Comparison of ENCODE assay signal across 7 mouse cellular contexts in the genomic region with DNA sequence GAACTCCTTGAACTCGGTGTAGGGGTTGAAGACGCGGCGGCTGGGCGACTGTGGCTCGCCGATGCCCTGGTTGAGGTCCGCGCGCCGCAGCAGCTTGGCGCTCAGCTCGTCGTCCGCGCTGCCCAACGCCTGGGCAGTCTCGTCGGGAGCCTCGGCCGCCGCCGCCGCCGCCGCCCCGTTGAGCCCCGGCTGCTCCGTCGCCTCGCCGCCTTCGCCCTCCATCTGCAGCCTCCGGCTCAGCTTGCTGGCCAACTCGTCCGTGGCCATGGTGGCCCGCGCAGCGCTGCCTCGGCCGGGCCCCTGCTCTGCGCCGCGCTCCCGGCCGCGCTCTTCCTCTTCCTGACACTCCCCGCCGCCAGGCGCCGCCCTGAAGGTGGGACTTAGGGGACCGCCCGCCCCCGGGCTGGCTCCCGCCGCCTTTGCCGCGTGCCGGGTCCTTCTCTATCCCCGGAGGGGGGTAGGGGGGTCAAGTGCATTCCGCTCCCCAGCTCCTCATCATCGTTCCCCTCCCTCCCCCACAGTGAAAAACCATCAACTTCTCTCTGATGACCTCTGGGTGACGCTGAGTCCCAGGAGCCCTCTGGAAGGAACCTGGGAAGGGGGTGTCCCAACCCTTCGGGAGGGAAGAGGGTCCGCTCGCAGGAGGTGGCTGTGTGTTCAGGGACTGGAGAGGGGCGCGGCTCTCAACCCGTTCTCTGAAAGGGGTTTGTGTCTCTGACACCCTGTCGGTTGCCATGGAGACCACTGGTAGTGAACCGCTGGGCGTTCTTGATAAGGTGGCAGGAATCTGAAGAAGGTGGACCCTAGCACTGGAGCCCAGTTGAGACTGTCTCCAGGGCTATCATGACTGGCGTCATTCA. TPM values are rescaled to one million over a fixed set of nuclear protein-coding genes. Genes with fewer than 3 reads are reported as not detected.
DNase-seq lines count a peak whose midpoint lies in the region; ATAC-seq and TF ChIP-seq lines count a peak whose summit lies in the region.

Gene Efhd2 (minus strand): TSS at position 320 of the 860 bp plus-strand sequence.

- no peak for TF ChIP-seq CTCF in small intestine, adult 2 months (IDR thresholded peaks at IDR 0.05; ENCODE audit: extremely low read depth, insufficient read length, insufficient replicate concordance, low read depth, low read length)

- peak; percentile 99 for TF ChIP-seq POLR2A in small intestine, adult 2 months (IDR thresholded peaks at IDR 0.05; ENCODE audit: low read depth, low read length)

- peak; percentile 86 to 93 for DNase-seq in adrenal gland, adult (ENCODE audit: inconsistent age in 2 of 2, low spot score in 1 of 2)
- peak; percentile 82 for DNase-seq in gastrocnemius, postnatal 10 days
- peak; percentile 86 for DNase-seq in induced T-regulatory cell, adult 2 months (ENCODE audit: low read depth)
- peak; percentile 77 to 88 for DNase-seq in left cerebral cortex, postnatal 36 days (ENCODE audit: low spot score in 2 of 2)
- DNase-seq in midbrain, embryonic 10.5 days (ENCODE audit: low spot score): peak; percentile 78

- peaks cover 15% of the 10 kb centered on the region; the same call in 1 of the 2 replicates for H3K36me3 ChIP-seq in midbrain, embryonic 10.5 days
- H3K36me3 ChIP-seq in small intestine, adult 2 months (ENCODE audit: control insufficient read depth, insufficient read depth, low read length): peaks cover 17% of the 10 kb centered on the region

- H3K27me3 ChIP-seq in midbrain, embryonic 10.5 days (ENCODE audit: low read depth, poor library complexity, severe bottlenecking): peaks cover 31% of the 10 kb centered on the region
- no peaks in the 10 kb centered on the region for H3K27me3 ChIP-seq in small intestine, adult 2 months (ENCODE audit: control insufficient read depth, insufficient read depth, low read length)

- peaks cover 60% of the 10 kb centered on the region for H3K4me1 ChIP-seq in midbrain, embryonic 10.5 days
- H3K4me1 ChIP-seq in small intestine, adult 2 months (ENCODE audit: control insufficient read depth, insufficient read depth, insufficient read length, low read length): peaks cover 24% of the 10 kb centered on the region

- peak; percentile 81 for ATAC-seq in common myeloid progenitor, adult 5-6 weeks (replicated peaks; ENCODE audit: low read depth, poor library complexity, severe bottlenecking)

- intact Hi-C loops in left cerebral cortex, postnatal 36 days (cut with DNase I): loop anchor here (5.0 kb wide), 1 partner anchor 82 kb away; no protein-coding TSS in a partner anchor

- peak within 1 kb of the TSS; percentile 86 for H3K27ac ChIP-seq in midbrain, embryonic 10.5 days (replicated peaks)
- peak within 1 kb of the TSS; percentile 95 for H3K27ac ChIP-seq in small intestine, adult 2 months (ENCODE audit: insufficient read depth, low read depth, low read length)

- H3K4me3 ChIP-seq in midbrain, embryonic 10.5 days: peak within 1 kb of the TSS; percentile 75
- H3K4me3 ChIP-seq in small intestine, adult 2 months (ENCODE audit: low read depth, low read length): peak within 1 kb of the TSS; percentile 88

- H3K9me3 ChIP-seq in midbrain, embryonic 10.5 days (replicated peaks): no peaks in the 10 kb centered on the region

- under 1% methylated on average over 73 of the region's 73 CpGs for WGBS in midbrain, embryonic 10.5 days
- WGBS in small intestine, adult 2 months: under 1% methylated on average over 72 of the region's 73 CpGs

RNA-seq across cellular contexts. Expression of gene Efhd2, which starts in this region (rescaled TPM):
- total RNA-seq in common myeloid progenitor, adult 5-6 weeks (2017): 32.6 and 46.1 TPM in 2 replicates
- 10 to 100 TPM; 26.2 to 31.6 TPM for total RNA-seq in gastrocnemius, postnatal 10 days (2021)
- total RNA-seq in left cerebral cortex, postnatal 36 days (2021): 100 to 1,000 TPM; 233 to 306 TPM
- polyA plus RNA-seq in midbrain, embryonic 10.5 days (2016; fragmentation: Nextera tagmentation; extraction: Ambion mirVana): 50.1 and 69.2 TPM in 2 replicates
- 188 and 423 TPM in 2 replicates for polyA plus RNA-seq in small intestine, adult 2 months (2012; rRNA removed)

Comparison
In these comparisons a context has a peak if more than half of its experiments do, and no peak if none do; other contexts are left out.
1. Peak in every context shown above with its lines: DNase-seq, ATAC-seq, H3K4me3 ChIP-seq and H3K27ac ChIP-seq.